Mouse (Mus musculus): Measurements from ENCODE around the gene Cc2d1a.

Gene Cc2d1a

DNA sequence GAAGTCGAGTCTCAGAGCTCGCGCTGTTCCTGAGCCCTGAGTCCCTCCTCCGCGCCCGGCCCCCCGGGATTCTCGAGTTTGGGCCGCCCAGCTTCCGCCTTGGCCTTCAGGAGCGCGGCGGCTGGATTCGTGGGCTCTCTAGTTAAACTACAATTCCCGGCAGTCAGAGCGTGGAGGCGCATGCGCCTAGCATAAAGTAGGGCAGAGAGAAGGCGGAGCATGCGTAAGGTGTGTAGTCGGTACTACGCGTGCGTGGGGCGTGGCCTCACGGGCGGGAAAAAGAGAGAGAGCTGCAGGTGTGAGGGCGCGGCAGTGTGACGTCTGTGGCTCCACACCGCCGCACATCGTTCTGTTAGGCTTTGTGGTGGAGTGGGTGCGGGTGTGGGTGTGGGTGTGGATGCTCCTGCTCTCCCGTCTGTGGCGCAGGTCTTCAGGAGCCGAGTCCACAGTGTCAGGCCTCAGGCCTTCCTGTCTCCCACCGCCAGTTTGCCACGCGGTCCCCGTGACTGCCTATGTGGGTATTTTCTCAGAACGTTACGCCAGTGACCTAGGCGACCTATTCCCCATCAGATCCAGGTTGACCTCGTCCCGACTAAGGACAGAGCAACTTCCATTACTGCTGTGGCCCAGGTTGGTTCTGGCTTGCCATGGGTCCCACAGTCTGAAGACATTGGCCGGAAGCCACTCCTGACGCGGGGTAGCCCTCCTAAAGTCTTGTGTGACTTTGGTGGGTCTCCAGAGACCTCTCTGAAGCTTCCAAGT lies at the start of gene Cc2d1a, which contains the start of gene 4930432K21Rik:
Gene Cc2d1a (minus strand): TSS at position 168 of the 762 bp plus-strand sequence.
Gene 4930432K21Rik (plus strand): TSS at position 257 of the 762 bp plus-strand sequence.
- peak; percentile 87 for DNase-seq (ENCODE audit: low read depth, low spot score)

DNA sequence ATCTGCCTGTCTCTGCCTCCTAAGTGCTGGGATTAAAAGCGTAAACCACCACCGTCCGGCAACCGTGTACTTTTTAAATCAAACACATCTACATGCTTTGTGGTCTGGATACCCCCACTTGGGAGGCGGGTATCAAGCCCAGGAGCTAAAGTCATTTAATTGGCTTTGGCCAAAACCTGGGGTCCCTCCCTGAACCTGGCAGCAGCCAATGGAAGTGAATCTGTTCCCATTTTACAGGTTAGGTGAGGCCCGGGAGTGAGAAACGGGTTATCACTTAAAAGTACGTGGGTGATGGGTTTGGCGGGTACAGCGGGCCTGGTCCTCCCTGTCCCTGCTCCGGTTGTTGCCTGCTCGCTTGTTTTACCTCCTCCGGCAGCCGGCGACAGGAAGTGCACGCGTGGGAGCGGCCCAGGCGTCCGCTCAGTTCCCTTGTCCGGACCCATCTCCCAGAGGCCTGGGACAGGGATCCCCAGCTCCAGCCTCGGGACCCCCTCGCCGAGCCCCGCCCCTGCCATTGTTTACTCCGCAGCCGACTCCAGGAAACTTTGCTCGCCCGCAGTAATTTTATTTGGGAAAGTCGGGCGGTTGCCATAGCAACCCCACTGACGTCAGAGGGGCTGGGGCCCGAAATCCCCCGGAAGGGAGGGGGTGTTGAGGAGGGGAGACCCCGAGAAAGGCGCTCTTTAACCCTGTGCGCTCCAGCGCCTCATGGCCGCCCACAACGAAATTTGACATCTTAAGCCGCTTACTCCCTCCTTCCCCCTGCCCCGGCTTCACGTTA lies 49.6 kb upstream of the Cc2d1a start:
- DNase-seq (ENCODE audit: low read depth, low spot score), result no peak

DNA sequence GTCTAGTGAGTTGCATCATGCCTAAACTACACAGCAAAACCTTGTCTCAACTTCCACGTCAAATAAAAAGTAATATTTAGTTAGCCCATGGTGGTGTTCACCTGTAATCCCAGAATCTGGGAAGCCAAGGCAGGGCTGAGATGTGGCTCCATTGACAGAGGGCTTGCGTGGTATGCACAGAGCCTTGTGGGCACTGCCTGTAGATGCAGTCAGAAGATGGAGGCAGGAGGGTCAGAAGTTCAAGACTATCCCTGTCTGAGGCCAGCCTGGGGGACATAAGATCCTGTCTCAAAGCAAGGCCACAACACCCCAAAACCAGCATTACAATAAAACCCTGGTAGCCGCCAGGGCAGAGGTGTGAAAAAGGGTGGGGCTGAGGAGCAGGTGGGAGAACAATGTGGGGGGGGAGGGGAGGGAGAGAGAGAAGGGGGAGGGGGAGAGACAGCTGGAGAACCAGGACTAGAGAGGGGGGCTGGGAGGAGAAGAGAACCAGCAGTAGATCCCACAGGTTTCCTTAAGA lies 46.5 kb upstream of the Cc2d1a start:
- no peak for DNase-seq (ENCODE audit: low read depth, low spot score)

DNA sequence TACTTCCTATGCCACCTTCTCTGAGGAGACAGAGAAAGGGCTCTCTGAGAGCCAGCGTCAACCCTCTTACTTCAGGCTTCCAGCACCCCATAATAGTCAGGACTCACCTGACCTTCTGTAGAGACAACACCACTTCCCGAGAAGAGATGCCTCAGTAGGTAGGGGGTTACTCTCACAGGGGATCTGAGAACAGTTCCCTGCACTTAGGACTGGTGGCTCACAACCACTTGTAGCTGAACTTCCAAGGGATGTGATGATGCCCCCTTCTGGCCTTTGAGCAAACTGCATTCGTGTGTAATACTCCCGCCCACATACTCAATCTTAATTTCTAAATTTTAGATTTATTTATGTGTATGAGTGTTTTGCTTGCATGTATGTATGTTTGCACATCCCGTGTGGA lies 45.8 kb upstream of the Cc2d1a start:
- DNase-seq (ENCODE audit: low read depth, low spot score), result no peak

DNA sequence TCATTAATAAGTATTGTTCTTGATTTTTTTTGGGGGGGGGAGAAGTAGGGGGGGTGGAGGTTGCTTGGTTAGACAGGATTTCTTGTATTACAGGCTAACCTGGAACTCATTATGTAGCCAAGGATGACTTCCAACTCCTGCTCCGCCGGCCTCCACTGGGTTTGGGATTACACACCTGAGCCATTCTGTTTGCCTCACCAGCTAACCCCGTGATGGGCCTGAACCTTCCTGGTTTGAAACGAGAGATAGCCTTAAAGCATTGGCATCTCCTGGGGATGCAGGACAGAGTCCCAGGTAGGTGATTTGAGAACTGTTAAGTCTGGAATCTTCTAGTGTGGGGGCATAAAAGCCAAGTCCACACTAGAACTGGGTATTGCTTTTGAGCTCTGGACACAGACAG lies 45.4 kb upstream of the Cc2d1a start:
- DNase-seq (ENCODE audit: low read depth, low spot score), result no peak

DNA sequence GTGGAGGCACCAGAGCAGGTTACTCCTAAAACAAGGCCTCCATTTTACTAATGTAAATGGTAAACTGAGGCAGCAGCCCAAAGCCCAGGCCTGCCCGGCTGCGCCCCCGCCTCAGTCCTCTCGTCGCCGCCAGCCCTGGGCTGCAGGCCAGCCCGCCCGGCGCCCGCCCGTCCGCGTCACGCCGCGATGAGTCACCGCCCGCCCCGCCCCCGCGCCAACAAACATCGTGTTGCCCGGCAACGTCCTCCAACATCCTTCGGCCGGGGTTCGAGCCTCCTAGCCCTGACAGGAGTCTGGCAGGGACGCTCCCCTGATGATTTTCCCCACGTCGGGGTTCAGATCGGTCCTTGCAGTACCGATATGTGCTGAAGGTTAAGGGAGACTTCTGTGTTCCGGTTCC lies 44.8 kb upstream of the Cc2d1a start:
- DNase-seq (ENCODE audit: low read depth, low spot score), result peak; percentile 57

DNA sequence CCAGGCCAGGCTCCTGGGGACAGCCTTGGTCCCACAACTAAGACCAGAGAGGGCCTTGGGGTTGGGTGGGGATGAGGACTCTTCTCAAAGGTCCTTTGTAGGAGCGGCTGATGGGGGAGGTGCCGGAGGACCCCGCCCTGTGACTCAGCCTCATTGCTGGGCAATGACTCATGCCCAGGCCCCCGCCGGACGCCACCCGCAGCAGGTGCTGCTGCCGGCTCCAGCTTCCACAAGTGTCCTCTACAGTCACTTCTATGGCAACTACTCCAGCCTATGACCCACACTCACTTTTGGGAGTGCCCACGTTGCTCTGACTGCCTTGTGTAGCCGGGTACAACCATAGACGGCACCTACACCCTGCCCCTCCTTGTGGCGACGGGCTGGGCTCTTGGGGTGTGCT lies 44.3 kb upstream of the Cc2d1a start:
- DNase-seq (ENCODE audit: low read depth, low spot score), result peak; percentile 64

DNA sequence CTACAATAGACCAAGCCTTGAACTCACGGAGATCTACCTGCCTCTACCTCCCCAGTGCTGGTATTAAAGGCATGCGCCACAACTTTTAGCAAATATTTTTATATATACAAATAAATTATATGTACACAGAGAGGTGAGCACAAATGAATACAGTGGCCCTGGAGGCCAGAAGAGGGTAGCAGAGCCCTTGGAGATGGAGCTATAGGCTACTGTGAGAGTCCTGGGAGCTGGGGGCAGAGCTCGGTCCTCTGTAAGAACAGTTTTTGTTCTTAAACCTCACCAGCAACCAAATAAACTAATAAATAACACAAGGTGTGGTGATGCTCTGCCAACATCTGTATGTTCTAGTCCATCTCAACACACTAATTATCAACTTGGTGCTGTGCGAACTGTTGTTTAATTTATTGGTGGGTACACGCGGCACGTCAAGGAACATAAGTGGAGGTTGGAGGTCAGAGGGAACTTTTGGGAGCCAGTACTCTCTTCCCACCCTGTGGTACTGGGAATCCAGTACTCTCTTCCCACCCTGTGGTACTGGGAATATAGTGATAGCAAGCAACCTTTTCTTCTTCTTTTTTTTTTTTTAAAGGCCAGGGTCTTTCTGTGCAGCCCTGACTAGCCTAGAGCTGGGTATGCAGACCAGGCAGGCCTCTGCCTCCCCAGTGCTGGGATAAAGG lies 42.6 kb upstream of the Cc2d1a start:
- no peak for DNase-seq (ENCODE audit: low read depth, low spot score)

DNA sequence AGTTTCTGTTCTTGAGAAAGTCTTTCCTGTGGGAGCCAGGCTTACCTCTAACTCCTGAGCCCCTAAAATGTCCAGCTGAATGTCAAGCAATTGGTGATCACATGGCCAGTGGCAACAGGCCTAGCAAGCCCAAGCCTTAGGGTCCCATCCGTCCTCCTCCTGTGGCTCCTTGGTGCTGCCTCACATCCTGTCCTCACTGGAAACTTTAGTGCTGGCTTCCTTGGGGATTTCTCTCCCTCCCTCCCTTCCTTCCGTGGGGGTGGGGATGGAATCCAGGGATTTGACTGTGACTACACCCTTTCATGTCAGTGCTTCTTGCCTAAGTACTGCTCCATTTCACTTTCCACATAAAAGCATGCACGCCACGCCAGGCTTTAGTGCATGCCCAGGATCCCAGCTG lies 41.9 kb upstream of the Cc2d1a start:
- DNase-seq (ENCODE audit: low read depth, low spot score), result no peak

GRCm38 (mm10) chr8:84188671-84189070 lies 40.9 kb upstream of the Cc2d1a start:
- DNase-seq (ENCODE audit: low read depth, low spot score), result no peak

DNA sequence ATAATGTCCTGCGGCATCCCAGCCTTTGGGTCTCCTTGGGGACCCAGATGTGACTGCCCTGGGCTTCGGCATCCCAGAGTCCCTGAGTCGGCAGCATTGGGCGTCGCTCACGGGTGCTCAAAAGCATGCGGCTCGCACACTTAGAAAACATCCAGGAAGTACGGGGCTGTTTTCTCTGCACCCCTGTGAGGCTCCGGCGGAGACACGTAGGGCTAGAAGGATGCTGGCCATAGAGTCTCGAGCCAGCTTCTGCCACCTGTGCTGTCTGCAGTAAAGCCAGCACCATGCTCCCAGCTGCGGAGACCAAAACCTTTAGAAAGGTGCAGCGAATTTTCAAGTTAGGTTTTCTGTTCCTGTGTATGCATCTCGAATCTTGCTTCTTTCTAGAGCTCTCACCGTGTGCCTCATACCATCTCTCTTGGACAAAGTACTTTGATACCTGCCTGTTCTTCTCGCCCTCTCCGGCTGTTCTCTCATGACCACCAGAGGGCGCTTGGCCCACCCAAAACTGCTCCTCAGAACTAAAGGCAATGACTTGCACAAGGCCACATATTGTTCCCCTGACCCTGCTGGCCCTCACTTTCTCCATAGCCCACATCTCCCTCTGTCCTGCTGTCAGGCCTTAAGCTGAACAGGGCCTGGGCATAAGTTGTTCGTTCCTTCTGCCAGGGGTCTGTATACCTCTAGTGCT lies 39.5 kb upstream of the Cc2d1a start:
- DNase-seq (ENCODE audit: low read depth, low spot score), result peak; percentile 68

GRCm38 (mm10) chr8:84186547-84186946 lies 38.8 kb upstream of the Cc2d1a start:
- DNase-seq (ENCODE audit: low read depth, low spot score), result peak; percentile 56

DNA sequence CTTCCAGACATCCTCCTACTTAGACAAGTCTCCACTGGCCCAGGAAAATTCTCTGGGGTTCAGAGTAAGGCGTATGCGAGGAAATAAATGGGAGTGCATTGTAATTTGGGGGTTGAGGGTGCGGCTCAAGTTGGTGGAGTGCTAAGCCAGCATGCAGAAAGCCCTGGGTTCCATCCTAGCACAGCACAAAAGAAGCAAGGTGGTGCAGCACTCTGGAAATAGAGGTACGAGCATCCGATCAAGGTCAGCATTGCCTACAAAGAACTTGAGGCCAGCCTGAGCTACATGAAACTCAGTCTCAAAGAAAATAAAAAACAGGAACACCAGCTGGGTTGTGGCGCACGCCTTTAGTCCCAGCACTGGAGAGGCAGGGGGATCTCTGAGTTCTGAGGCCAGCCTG lies 37.4 kb upstream of the Cc2d1a start, which contains the start of gene Nanos3:
Gene Nanos3 (minus strand): TSS at position 101 of the 400 bp plus-strand sequence.
- DNase-seq (ENCODE audit: low read depth, low spot score), result no peak

- DNase-seq (ENCODE audit: low read depth, low spot score), result no peak
These were observed 36.6 kb upstream of the Cc2d1a start for GRCm38 (mm10) chr8:84184085-84185043.

DNA sequence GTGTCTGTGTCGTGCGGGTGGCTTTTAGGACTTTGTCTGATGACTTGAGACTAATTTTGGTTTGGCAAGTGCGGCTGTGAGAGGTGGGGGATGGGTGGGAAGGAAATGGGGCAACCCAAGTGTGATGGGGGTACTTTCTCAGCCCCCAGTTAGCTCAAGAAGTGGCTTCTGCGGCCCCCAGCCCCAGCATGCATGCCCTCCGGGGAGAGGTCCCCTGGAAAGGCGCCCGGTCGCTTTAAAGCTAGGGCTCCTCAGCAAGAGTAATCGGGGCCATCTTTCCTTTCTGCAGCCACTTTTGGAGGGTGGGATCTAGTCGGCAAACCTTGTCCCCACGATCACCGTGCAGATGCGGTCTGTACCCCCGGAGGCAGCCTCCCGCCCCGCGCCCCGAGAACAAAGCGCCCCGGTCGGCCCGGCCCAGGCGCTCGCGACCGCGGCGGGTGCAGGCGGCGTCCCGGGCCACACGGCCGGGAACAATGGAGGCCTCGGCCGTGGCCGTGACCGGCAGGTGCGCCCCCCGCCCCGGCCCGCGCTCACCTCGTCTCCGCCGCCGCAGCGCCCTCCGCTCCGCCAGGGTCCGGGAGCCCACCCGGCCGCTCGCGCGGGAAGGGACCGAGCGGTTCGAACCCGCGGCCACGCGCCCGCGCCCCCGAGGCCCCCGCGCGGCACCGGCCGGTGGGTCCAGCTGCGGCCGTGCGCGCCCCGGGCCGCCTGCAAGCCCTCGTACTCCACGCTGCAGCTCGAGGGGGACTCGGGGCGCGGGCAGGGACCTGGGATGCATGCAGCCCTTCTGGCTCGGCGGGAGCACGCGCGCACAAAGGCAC lies 35.7 kb upstream of the Cc2d1a start:
- no peak for DNase-seq (ENCODE audit: low read depth, low spot score)

GRCm38 (mm10) chr8:84182833-84183232 lies 35.1 kb upstream of the Cc2d1a start:
- DNase-seq (ENCODE audit: low read depth, low spot score), result no peak

DNA sequence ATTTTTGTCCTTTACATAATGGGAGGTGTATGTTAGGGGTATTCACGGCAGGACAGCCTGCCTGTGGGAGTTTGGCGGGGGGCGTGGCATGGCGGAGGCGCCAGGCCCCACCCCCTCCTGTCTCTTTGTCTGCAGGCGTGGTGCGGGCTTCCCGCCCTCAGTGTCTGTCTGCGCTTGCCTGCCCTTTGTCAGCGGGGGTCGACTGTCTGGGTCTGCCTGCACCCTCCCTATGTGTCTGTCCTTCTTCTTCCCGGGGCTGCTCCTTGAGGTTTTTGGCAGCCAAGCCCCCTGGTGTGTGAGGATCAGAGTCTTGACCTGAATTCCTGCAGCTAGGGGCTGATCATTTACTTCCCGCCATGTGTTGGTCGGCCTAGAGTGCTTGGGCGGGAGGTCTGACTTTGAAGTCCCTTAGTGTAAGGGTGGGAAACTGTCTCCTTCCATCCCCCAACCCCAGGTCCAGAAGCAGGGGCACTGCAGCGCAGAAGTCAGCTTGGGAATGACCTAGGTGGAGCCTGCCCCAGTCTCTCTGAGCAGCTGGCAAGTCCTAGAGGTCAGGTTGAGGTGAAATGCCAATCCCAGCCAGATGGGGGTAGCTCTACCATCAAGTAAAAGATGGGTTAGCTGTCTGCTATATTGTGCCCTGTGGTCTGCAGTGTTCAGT lies 32.9 kb upstream of the Cc2d1a start:
- no peak for DNase-seq (ENCODE audit: low read depth, low spot score)

DNA sequence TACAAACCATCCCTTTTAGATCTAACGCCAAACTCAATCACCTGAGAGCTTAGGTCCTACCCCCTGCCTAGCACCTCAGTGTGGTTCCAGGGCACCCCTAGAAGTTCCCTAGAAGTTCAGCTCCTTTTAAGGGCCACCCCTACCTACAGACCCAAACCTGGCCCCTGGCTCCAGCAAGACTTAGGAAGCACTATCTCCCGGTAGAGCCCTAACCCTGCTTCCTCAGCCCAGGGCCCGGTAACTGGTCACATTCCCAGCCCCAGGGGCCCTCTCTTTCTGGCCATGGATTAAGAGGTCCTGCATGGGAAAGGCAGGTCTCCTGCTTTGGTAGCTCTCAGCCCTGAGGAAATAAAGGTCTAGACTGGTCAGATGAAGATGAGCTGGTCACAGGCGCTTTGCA lies 32.2 kb upstream of the Cc2d1a start:
- no peak for DNase-seq (ENCODE audit: low read depth, low spot score)

DNA sequence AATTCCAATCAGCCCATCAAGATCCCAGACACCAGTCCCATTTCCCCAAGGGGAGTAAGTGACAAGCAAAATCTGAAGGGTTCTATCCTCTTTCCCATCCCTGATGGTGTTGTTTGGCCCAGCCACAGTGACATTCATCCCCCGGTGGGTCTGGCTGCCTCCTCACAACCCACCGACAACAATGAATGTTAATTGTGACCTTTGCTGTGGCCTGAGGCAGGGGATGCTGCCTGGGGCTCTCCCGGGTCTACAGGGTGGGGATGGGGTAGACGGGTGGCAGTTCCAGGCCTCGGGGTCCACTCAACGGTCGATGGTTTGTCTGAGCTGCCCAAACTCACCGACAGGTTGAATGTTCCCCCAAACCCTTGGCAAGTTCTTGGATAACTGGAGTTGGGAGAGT lies 30.9 kb upstream of the Cc2d1a start:
- DNase-seq (ENCODE audit: low read depth, low spot score), result no peak

All from c-Kit-negative CD71-positive TER-119-positive erythroid progenitor cells, embryonic 14.5 days (primary cell).